Mouse (Mus musculus) neural tube, postnatal 0 days (tissue): ENCODE data around the gene Oip5. TPM values are rescaled to one million over a fixed set of nuclear protein-coding genes. Genes with fewer than 3 reads are reported as not detected.

ENCODE experiments used
- polyA plus RNA-seq: library from polyadenylated mRNA; unstranded; fragments of >200 nt; fragmentation: Nextera tagmentation; extraction: Ambion mirVana; gene quantifications from 2 replicates; pipeline ENCODE4 v1.2.1, GENCODE M21; 2015

Gene Oip5
- polyA plus RNA-seq: 2.6 and 4.2 TPM in 2 replicates

GRCm38 (mm10) chr2:119618199-119618982 lies at the start of gene Oip5, which contains the start of gene Nusap1:
Gene Oip5 (minus strand): TSS chr2:119618469.
Gene Nusap1 (plus strand): TSS chr2:119618298.

DNA sequence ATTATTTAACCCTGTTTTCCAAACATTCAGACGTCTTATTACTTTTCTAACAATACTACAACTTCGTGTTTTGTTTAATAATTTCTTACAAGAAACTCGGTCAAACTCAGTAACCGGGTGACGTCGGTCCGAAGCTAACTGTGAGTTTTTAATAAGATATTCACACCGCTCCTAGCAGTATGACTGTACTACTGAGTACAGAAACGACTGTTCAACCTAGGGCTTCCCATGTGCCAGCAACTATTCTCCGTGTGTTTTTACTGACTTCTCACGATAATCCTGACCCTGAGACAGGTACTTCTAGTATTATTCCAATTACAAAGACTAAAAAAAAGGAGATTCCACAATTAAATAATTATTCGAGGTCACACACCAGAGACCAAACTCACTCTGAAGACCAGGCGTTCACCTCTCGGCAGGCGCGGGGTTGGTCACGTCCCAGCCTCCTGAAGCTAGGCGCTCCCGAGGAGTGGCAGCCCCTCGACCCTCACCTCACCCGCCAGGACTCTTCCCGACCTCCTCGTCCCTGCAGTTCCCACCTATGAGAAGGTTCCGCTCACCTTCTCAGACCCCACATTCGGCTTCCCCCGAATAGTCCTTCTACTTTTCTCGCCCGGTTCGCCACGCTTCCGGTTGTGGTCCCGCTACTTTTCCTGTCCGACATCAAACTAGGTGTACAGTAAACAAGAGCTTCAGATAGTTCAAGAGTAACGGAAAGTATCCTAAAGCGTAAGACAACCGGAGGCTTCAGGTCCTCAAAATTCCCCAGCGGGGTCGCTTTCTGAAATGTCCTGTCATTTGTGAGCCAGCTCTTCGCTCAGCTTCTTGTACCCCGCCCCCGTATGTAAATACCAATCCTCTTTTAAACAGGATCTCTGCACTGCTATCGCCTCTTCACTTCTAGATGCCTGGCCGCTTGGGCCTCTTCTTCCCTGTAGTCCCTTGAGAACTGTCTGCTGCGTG lies 44.2 kb upstream of the Oip5 start, which contains the start of gene Ndufaf1:
Ndufaf1 (minus strand) TSS at position 608 of the 963 bp plus-strand sequence.

Other genes with a start within 250 kb of the Oip5 start
- 2.6 and 3.0 TPM in 2 replicates for gene Ino80, start 140.8 kb downstream of the Oip5 start, polyA plus RNA-seq
- gene Exd1, start 70.8 kb downstream of the Oip5 start, polyA plus RNA-seq: 0.84 and 1.8 TPM in 2 replicates
- 50.6 and 51.2 TPM in 2 replicates for gene Chp1, start 70.8 kb downstream of the Oip5 start, polyA plus RNA-seq
- gene Nusap1, start 171 bp downstream of the Oip5 start, polyA plus RNA-seq: 5.2 and 5.5 TPM in 2 replicates
- 45.1 and 46.3 TPM in 2 replicates for gene Ndufaf1, start 44.4 kb upstream of the Oip5 start, polyA plus RNA-seq
- 55.8 and 56.6 TPM in 2 replicates for gene Rtf1, start 56.6 kb upstream of the Oip5 start, polyA plus RNA-seq
- 1.3 and 1.9 TPM in 2 replicates for gene Itpka, start 123.9 kb upstream of the Oip5 start, polyA plus RNA-seq
- 2.3 and 2.7 TPM in 2 replicates for gene Ltk, start 142.0 kb upstream of the Oip5 start, polyA plus RNA-seq
- gene Rpap1, start 169.1 kb upstream of the Oip5 start, polyA plus RNA-seq: 11.3 and 12.4 TPM in 2 replicates
- gene Tyro3, start 179.3 kb upstream of the Oip5 start, polyA plus RNA-seq: 20.5 and 20.7 TPM in 2 replicates